Mouse (Mus musculus) neural tube, embryonic 11.5 days (tissue): ENCODE measurements around the gene Limch1. TPM values are rescaled to one million over a fixed set of nuclear protein-coding genes. Genes with fewer than 3 reads are reported as not detected.

ENCODE experiments used
- ATAC-seq: fragments of 200-750 bp; cut with Nextera tagmentation; 2 replicates; pipeline ENCODE4 v1.8.0; 2017; ENCODE audit warnings: moderate number of reproducible peaks, mild to moderate bottlenecking, moderate TSS enrichment, moderate library complexity; ENCODE audit not compliant: insufficient read depth, low FRiP score, low TSS enrichment
- DNase-seq: peaks from one replicate; pipeline ENCODE4 v3.0.0-alpha.2; 2015; ENCODE audit warnings: low spot score
- H3K27ac ChIP-seq: fragments of 300-500 bp; sonication (generic); 2 replicates; pipeline ENCODE4 v1.5.1; 2014; ENCODE audit warnings: low read depth, mild to moderate bottlenecking, low read length
- H3K27me3 ChIP-seq: fragments of 300-500 bp; sonication (generic); 2 replicates; pipeline ENCODE4 v1.6.1; 2014; ENCODE audit warnings: mild to moderate bottlenecking, low read length, mixed read lengths; ENCODE audit not compliant: control insufficient read depth, insufficient read depth
- H3K36me3 ChIP-seq: fragments of 300-500 bp; sonication (generic); 2 replicates; pipeline ENCODE4 v1.6.1; 2014; ENCODE audit warnings: mild to moderate bottlenecking, low read length, moderate library complexity, mixed read lengths; ENCODE audit not compliant: control insufficient read depth, insufficient read depth
- H3K4me1 ChIP-seq: fragments of 300-500 bp; sonication (generic); 2 replicates; pipeline ENCODE4 v1.6.1; 2014; ENCODE audit warnings: low read length, mixed read lengths; ENCODE audit not compliant: control insufficient read depth, insufficient read depth
- H3K4me2 ChIP-seq: fragments of 300-500 bp; sonication (generic); 2 replicates; pipeline ENCODE4 v1.6.1; 2014; ENCODE audit warnings: low read depth, mild to moderate bottlenecking, moderate library complexity
- H3K4me3 ChIP-seq: fragments of 300-500 bp; sonication (generic); 2 replicates; pipeline ENCODE4 v1.5.1; 2014; ENCODE audit warnings: low read depth, low read length
- H3K9ac ChIP-seq: fragments of 300-500 bp; sonication (generic); 2 replicates; pipeline ENCODE4 v1.6.1; 2014; ENCODE audit warnings: mild to moderate bottlenecking, low read length
- H3K9me3 ChIP-seq: fragments of 300-500 bp; sonication (generic); 2 replicates; pipeline ENCODE4 v1.6.1; 2016; ENCODE audit warnings: low read length; ENCODE audit not compliant: control insufficient read depth
- WGBS: fragments of 180-500 bp; shearing (Covaris S2); extraction: QIAGEN DNeasy Blood & Tissue Kit; methylation state at CpG from one replicate; pipeline ENCODE4 v1.1.7; 2014; 5-methylcytosine and 5-hydroxymethylcytosine counted together
- polyA plus RNA-seq: library from polyadenylated mRNA; unstranded; fragments of >200 nt; fragmentation: Nextera tagmentation; extraction: Ambion mirVana; gene quantifications from 2 replicates; pipeline ENCODE4 v1.2.1, GENCODE M21; 2014

Limch1 gene
- polyA plus RNA-seq, 1 experiment from 2014 or later: 83.7 TPM

GRCm38 (mm10) chr5:66800243-66800642 is 54.6 kb downstream of the Limch1 start:
- no peak overlapping the region for H3K4me3 ChIP-seq
- H3K27me3 ChIP-seq: no peaks in the 10 kb centered on the region
- no peak overlapping the region for H3K9ac ChIP-seq
- peaks cover 27% of the 10 kb centered on the region for H3K4me1 ChIP-seq
- H3K4me2 ChIP-seq: no peak overlapping the region
- peak; percentile 45 for DNase-seq
- H3K9me3 ChIP-seq: no peaks in the 10 kb centered on the region
- H3K27ac ChIP-seq: no peak overlapping the region
- no peaks in the 10 kb centered on the region for H3K36me3 ChIP-seq
- 6% methylated on average over 9 of the region's 9 CpGs for WGBS
- no peak for ATAC-seq

- Histone ChIP-seq H3K27ac (no peak overlapping the region), H3K9ac (no peak overlapping the region), H3K27me3 (no peaks in the 10 kb centered on the region), H3K4me1 (peaks cover 27% of the 10 kb centered on the region), H3K36me3 (no peaks in the 10 kb centered on the region), H3K4me2 (no peak overlapping the region), H3K9me3 (no peaks in the 10 kb centered on the region), H3K4me3 (no peak overlapping the region)
- 81% methylated on average over 6 of the region's 6 CpGs for WGBS
- DNase-seq: no peak
- no peak for ATAC-seq
Observed at GRCm38 (mm10) chr5:66800977-66801376, 55.4 kb downstream of the Limch1 start.

- Histone ChIP-seq H3K36me3 (no peaks in the 10 kb centered on the region), H3K4me1 (peaks cover 29% of the 10 kb centered on the region), H3K4me3 (no peak overlapping the region), H3K27me3 (no peaks in the 10 kb centered on the region), H3K9me3 (no peaks in the 10 kb centered on the region), H3K9ac (no peak overlapping the region), H3K4me2 (no peak overlapping the region), H3K27ac (no peak overlapping the region)
- DNase-seq (no peak), ATAC-seq (no peak)
- 56% methylated on average over 10 of the region's 10 CpGs for WGBS
Observed at GRCm38 (mm10) chr5:66802196-66802595, 56.6 kb downstream of the Limch1 start.

- Histone ChIP-seq H3K9ac (no peak overlapping the region), H3K4me3 (no peak overlapping the region), H3K4me1 (peaks cover 5% of the 10 kb centered on the region), H3K27me3 (no peaks in the 10 kb centered on the region), H3K27ac (no peak overlapping the region), H3K36me3 (no peaks in the 10 kb centered on the region), H3K9me3 (no peaks in the 10 kb centered on the region), H3K4me2 (no peak overlapping the region)
- DNase-seq: no peak
- 83% methylated on average over 7 of the region's 7 CpGs for WGBS
- ATAC-seq: no peak
Observed at GRCm38 (mm10) chr5:66806335-66806734, 60.7 kb downstream of the Limch1 start.

- DNase-seq: no peak
- no peaks in the 10 kb centered on the region for H3K27me3 ChIP-seq
- H3K36me3 ChIP-seq: no peaks in the 10 kb centered on the region
- no peak overlapping the region for H3K27ac ChIP-seq
- no peak for ATAC-seq
- WGBS: 88% methylated on average over 6 of the region's 6 CpGs
- peaks cover 5% of the 10 kb centered on the region for H3K4me1 ChIP-seq
- no peak overlapping the region for H3K4me3 ChIP-seq
- H3K9ac ChIP-seq: no peak overlapping the region
- H3K9me3 ChIP-seq: no peaks in the 10 kb centered on the region
- no peak overlapping the region for H3K4me2 ChIP-seq
Observed at GRCm38 (mm10) chr5:66807737-66808136, 62.1 kb downstream of the Limch1 start.

GRCm38 (mm10) chr5:66809016-66809570 is 63.5 kb downstream of the Limch1 start:
- no peak overlapping the region for H3K27ac ChIP-seq
- no peak overlapping the region for H3K4me2 ChIP-seq
- WGBS: 84% methylated on average over 9 of the region's 9 CpGs
- no peaks in the 10 kb centered on the region for H3K9me3 ChIP-seq
- H3K4me1 ChIP-seq: peaks cover 5% of the 10 kb centered on the region
- ATAC-seq (no peak), DNase-seq (no peak)
- no peaks in the 10 kb centered on the region for H3K27me3 ChIP-seq
- no peak overlapping the region for H3K4me3 ChIP-seq
- H3K36me3 ChIP-seq: no peaks in the 10 kb centered on the region
- H3K9ac ChIP-seq: no peak overlapping the region

- H3K4me1 ChIP-seq: peaks cover 5% of the 10 kb centered on the region
- DNase-seq (no peak), ATAC-seq (no peak)
- no peak overlapping the region for H3K4me2 ChIP-seq
- no peak overlapping the region for H3K4me3 ChIP-seq
- no peak overlapping the region for H3K9ac ChIP-seq
- H3K27me3 ChIP-seq: no peaks in the 10 kb centered on the region
- H3K27ac ChIP-seq: no peak overlapping the region
- no peaks in the 10 kb centered on the region for H3K36me3 ChIP-seq
- WGBS: 68% methylated on average over 2 of the region's 2 CpGs
- no peaks in the 10 kb centered on the region for H3K9me3 ChIP-seq
Observed at GRCm38 (mm10) chr5:66810396-66810795, 64.8 kb downstream of the Limch1 start.

- Histone ChIP-seq H3K27me3 (no peaks in the 10 kb centered on the region), H3K9me3 (no peaks in the 10 kb centered on the region)
- ATAC-seq: no peak
Observed at GRCm38 (mm10) chr5:66814674-66815073, 69.0 kb downstream of the Limch1 start.

GRCm38 (mm10) chr5:66815877-66816276 is 70.2 kb downstream of the Limch1 start:
- Histone ChIP-seq H3K4me3 (no peak overlapping the region), H3K9ac (no peak overlapping the region), H3K27ac (no peak overlapping the region), H3K9me3 (no peaks in the 10 kb centered on the region), H3K4me2 (no peak overlapping the region), H3K27me3 (no peaks in the 10 kb centered on the region), H3K4me1 (no peaks in the 10 kb centered on the region), H3K36me3 (no peaks in the 10 kb centered on the region)
- 39% methylated on average over 6 of the region's 6 CpGs for WGBS
- no peak for DNase-seq
- ATAC-seq: no peak

More at GRCm38 (mm10) chr5:66814674-66815073, 69.0 kb downstream of the Limch1 start:
- Histone ChIP-seq H3K27ac (no peak overlapping the region), H3K36me3 (no peaks in the 10 kb centered on the region), H3K4me1 (no peaks in the 10 kb centered on the region), H3K4me2 (no peak overlapping the region), H3K4me3 (no peak overlapping the region), H3K9ac (no peak overlapping the region)
- DNase-seq: no peak
- 93% methylated on average over 3 of the region's 3 CpGs for WGBS
